Mouse (Mus musculus) spleen, embryonic (tissue): ENCODE results near the gene 2010111I01Rik.

Source experiments
- CTCF ChIA-PET: fragments of 350-600 bp; sonication (Branson Sonifier 250); formaldehyde crosslinking; loops from one replicate; lab custom pipeline; 2022; lab: Charles Lee

Gene 2010111I01Rik

DNA sequence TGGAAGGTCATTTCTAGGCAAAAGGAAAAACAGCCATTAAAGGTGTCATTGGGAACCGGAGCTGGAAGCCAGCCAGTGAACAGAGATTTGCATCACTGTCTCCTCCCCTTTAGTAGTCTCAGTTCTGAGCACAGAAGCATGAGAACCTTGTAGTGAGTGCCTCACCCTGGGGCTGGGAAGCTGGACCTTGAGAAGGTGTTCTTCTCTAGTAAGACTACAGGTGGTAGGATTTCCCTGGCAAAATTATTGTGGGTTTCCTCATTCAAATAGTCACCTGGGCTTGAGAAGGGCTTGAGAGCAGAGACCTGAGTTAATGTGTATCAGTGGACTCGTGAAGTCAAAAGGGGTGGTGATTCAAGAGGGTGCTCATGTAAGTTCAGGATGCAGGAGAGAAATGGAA lies 224.1 kb downstream of the 2010111I01Rik start:
- CTCF ChIA-PET, result no interaction called here

DNA sequence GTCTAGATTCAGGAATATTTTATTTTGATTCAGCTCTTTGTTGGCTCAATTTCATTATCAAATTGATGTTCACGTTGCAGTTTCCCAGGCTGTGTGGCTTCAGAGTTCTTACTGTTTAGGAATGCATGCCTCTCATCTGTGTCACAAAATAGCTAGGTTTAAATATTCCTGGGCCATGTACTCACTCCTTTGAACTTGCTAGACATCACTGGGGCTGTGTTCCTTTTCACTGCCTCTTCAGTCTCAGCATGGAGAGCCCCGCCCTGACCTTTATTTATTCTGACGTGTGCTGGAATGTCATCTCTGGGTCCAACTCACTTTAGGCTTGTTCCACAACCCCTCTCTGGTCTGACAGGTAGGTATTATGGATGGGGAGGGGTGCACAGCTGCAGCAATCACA lies 228.7 kb downstream of the 2010111I01Rik start:
- CTCF ChIA-PET, result no interaction called here

DNA sequence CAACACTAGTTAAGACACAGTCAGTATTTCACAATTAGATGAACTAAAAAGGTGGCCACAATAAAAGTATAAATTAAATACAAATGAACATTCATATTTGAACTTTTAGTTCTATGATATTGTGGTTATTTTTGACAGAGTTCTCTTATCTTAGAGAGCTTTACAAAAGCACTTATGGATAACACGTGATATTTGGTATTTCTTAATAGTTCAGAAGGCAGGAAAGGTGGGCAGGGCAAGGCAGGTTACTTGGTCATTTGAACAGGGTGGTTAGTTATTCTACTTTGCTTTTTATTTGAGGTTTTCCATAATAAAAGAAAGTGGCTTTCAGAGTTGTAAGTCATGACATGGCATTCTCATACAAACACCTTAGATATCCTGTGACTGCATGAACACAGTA lies 233.3 kb downstream of the 2010111I01Rik start:
- CTCF ChIA-PET, result no interaction called here

DNA sequence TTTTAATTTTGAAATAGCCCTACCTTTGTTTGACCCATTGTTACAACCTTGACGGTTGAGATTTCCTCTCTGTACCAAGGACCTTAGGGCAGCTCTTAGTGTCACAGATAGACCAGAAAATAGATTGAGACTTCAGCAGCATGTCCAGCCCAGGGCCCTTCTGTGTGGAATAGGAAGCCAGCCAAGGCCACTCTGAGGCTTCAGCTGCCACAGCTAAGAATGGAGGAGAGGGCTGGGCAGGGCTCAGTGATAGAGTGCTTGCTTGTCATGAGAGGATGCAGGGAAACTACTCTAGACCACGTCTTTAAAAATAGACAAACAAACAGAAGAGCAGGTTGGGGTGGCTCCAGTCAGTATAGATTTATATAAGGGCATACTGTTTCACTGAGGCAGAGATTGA lies 234.9 kb downstream of the 2010111I01Rik start:
- CTCF ChIA-PET, result no interaction called here

DNA sequence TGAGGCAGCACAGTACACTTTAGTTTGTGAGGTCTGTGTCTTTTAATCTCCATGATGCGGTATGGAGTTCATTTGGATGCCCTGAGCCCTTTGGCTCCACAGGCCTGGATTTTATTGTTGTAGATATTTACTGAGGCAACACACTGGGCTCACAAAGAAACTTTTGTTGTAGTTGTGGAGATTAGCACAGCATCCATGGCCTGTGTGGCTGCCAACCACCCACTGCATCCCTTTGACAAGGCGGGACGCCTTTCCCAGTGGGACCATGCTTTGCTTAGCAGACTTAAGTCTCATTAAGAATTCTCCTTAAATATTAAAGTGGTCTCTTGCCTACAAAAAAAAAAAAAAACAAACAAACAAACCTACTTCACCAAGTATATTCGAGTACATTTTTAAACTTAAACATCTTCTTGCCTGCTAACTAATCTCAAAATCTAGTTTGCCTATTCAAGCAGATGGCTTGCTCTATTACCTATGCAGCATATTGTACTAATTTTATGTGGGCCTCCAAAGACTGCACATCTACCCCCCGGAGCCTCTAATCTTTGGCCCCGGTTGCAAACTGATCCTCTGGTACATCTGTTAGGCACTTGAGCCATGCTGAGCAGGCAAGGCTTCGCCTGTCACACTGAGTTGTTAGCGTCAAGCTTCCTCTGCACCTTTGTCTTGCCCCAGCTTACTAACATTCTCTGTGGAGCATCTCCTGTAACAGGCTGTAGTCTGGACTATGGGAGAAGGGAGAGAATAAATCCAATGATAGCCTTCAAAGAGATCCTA lies 239.0 kb downstream of the 2010111I01Rik start:
- CTCF ChIA-PET, result no interaction called here

DNA sequence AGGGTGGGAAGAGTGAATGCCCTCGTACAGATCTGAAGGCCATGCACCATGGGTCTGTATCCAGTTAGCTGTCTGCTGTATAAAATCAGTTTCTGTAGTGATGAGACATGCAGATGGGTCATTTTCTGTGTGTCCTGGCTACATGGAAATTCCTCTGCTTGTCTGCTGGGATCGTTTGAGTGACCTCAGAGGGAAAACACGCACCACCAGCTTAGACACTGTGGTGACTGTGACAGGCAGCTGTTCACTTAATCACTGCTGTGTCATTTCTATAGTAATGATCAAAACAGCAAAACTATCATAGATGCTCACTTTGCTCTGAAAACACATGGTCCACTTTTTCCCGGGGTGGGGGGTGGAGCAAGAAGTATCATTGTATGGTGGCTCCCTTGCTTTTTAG lies 241.1 kb downstream of the 2010111I01Rik start:
- CTCF ChIA-PET, result no interaction called here

DNA sequence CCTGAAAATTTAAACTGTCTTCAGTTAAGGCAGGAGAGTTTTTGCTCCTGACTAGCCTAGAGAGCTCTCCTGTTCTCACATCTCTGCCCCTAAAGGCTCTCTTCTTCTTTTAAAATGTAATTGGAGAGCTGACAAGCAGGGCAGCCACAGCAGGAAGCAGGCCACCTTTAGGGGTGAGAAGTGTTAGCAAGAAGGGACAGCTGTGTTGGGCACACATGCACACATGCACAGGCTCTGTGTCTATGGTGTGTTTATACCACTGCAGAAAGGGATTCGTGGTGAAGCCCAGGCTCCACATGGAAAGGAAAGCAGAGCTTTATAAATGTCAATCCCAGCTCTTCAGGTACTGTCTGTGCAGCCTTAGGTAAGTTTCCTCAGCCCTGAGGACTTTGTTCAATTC lies 241.7 kb downstream of the 2010111I01Rik start:
- CTCF ChIA-PET, result no interaction called here

DNA sequence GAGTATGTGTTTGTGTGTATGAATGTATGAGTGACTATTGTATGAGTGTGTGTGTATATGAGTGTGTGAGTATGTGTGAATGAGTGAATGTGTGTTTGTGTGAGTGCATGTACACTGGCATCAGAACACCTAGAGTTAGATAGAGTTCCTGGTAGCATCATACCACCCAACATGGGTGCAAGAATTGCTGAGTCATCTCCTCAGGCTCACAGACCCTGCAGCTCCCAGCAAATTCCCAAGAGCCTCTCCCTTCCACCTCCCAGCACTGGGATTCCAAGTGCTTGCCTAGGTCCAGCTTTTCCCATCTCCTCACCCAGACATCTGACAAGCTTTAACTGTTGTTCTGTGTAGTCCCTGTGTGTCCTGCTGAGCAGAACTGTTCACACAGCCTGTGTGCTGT lies 251.8 kb downstream of the 2010111I01Rik start:
- CTCF ChIA-PET, result no interaction called here

DNA sequence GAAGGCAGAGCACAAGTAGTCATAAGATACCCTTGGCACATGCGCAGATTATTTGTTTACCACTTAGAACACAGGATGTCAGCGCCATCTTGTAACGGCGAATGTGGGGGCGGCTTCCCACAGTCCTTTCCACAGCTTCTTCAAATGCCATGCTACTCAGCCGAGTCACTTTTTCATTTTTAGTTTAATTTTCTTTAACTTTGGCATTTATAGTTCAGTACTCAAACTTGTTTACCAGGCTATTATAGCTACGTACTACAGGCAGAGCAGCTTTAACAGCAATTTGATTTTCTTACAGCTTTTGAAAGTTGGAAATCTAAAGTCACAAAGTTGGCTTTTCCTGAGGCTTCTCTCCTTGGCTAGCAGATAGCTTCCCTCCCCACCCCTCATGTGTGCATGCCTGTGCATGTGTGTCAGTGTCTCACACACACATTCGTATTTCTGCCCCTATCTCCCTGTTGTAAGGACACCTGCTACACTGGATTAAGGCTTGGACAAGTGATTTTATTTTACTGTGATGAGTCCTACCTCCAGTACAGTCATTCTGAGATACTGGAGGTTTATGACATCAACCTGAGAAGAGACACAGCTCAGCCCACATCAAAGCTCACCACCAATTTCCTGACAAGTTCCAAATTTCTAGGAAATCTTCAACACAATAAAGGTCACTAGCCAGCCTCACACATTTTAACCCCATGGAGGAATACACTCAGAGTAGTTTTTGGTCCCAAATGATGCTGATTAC lies 258.5 kb downstream of the 2010111I01Rik start:
- CTCF ChIA-PET, result no interaction called here

DNA sequence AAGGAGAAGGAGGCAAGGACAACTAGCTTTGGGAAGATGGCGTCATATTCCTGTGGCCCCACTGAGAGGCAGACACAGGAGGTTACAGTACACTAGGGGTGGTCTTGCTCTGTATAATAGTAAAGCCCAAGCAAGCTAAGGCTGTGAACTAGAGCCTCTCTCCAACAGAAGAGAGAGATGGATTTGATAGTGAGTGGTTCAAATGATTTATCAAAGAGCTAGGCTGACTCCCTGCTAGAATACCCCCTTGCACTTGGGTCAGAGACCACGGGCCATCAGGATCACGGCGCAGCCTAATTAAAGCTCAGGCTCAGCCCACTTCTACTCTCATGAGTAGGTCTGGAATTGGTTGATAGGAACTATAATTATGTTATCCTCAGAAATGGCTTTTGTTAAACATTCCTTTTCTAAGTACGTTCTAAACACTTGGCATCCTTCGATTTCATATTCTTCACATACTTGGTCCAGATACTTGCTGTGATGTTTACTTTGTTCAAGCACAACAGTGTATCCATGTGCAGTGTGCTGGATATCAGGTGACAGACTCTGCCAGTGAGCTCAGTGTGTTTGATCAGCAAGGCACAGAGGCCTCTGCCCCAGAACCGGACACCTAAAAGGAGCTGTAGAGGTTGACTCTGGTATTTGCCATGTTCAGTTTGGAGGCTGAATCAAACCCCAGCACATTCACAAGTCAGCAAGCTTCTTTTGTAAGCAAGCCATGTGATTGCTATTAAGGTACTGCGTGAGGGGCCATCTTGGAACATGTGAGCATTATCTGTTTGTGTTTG lies 261.3 kb downstream of the 2010111I01Rik start:
- CTCF ChIA-PET, result interaction anchor here (0.6 kb wide), 1 partner anchor 30 kb away, joined by 9 read pairs; no protein-coding TSS in a partner anchor

DNA sequence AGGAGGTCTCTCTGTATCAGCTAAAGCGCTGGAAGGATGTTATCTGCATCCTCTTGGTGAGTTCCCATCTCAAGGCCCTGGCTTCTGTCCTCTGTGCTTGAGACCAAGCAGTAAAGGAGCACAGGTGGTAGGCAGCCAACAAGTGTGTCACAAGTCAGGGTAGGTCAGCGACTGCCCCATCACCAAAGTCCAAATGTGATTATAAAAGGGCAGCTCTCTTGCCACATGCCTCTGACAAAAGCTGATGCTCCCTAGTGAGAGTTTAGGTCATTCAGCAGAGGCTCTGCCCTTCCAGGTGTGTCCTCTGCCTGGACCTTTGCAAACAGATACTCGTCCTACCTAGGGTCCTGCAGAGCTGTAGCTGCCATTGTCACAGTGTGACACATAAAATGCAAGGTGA lies 263.1 kb downstream of the 2010111I01Rik start:
- CTCF ChIA-PET, result no interaction called here

DNA sequence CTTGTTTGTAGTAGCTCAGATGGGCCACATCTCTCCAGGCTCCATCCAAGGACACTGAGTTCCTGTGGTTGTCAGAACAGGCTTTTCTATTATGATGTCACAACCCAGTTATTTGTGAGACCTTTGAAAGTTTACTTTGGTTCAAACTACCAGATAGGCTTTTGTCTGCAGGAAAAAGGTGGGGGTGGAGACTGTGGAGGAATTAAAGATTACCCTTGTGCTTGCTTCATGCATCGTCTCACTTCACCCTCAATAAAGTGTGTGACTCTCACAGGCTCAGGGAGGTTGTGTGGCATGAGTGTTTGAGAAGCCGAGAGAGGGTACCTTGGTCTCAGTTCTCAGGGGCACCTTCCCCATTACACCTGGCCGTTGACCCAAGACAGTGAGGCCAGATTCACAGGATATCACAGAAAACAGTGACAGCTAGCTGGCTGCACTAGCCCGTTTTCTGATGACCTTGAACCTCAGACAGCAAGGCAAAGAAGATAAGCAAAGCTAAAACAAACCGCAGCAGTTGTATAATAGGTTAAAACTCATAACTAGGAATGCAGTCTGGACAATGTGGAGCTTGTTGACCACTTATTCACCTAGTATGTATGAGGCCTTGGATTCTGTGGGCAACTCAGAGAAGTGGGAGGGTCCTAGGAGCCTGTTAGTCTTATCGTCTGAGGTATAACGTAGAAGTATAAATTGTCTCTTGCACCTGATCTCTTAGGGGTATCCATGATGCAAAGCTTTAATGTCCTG lies 266.4 kb downstream of the 2010111I01Rik start:
- CTCF ChIA-PET, result no interaction called here

DNA sequence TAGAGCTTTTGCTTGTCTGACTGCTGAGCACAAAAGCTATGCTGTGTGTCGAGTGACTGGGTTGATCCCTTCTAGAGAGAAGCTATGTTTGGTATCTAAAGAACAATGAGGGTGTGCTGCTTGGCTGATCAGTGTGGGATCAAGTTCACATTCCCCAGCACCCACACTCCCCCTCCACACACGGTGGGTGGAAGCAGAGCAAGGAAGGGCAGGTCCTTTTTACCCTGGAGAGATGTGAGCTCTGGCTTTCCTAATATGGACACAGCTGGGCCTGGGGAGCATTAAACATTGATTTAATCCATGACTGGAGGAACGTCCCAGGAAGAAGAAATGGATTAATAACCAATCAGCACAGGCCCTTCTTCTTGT lies 267.0 kb downstream of the 2010111I01Rik start:
- CTCF ChIA-PET, result no interaction called here

DNA sequence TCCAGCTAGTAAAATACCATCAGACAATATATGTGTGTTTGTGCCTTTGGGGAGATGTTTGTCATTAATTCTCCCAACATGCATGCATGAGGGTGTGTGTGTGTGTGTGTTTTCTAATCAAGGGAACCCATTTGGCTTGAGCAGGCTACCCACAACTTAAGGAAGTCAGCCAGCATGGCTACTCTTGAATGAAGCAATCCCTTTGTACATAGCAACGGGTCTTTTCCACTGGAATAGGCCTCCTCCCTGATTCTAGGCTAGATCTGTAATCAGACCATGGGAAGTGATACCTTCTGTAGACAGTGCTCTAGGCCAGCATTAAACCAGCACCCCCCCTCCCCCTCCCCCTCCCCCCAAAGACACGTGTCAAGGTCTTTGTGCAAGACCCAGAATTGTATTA lies 267.9 kb downstream of the 2010111I01Rik start:
- CTCF ChIA-PET, result no interaction called here

DNA sequence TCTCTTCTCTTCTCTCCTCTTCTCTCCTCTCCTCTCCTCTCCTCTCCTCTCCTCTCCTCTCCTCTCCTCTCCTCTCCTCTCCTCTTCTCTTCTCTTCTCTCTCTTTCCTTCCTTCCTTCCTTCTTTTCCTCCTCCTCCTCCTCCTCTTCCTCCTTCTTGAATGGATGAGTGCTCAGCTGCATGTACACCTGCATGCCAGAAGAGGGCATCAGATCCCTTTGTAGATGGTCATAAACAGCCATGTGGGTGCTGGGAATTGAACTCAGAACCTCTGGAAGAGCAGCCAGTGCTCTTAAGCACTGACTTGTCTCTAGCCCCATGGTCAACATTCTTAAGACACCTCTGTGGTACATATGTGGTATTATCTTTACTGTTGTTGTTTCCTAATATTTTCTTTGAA lies 269.8 kb downstream of the 2010111I01Rik start:
- CTCF ChIA-PET, result interaction anchor here (1.6 kb wide), 1 partner anchor 98 kb away, joined by 5 read pairs; no protein-coding TSS in a partner anchor

DNA sequence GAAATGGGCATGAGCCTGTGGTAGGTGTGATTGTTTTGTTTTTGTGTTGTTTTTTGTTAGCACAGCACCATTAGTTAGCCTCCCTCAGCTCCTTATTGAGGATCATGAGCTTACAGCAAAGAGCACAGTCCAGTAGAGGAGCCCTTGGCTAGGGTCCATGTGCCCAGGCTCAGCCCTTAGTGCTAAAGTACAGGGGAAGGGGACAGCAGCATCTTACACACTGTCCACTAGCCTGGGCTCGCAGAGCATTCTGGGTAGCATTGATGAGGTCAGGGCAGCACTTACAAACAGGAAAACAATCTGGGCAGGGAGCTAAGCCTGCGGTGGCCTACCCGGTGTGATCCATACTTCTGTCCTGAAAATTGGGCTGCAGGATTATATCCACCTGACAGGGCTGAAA lies 270.9 kb downstream of the 2010111I01Rik start:
- CTCF ChIA-PET, result interaction anchor here (0.6 to 1.6 kb wide), 2 partner anchors 97 to 198 kb away, joined by 3 to 5 read pairs; no protein-coding TSS in a partner anchor

DNA sequence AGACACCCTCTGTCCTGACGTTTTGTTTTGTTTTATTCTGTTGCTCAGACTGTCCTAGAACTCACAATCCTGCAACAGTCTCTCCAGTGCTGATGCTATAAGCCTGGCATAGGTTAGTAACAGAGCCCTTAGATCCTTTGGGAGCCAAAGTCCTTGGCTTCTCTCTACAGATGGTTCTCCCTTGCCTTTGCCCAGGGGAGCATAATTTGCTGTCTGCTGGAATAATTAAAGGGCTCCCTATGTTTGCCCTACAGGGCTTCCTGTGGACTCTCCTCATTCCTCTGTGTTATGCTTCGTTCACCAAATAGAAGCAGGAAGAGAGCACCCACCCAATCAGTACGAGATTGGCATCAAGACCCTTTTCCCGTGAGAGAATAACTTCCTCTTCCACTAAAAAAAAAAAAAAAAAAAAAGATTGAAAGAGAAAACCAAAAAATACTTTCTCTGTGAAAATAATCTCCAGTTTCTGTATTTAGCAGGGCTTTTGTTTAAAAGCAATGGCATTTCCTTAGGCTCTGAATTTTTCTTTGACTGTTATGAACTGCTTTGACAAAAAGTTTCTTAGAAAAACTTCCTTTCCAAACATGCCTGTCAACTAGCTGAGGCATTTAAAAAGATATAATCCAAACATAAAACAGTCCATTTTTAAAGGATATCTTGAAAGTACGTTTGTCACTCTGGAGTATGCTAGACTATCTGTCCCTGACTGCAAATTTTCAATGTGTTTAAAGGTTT lies 271.6 kb downstream of the 2010111I01Rik start:
- CTCF ChIA-PET, result interaction anchor here (0.6 kb wide), 1 partner anchor 197 kb away, joined by 3 read pairs; no protein-coding TSS in a partner anchor

DNA sequence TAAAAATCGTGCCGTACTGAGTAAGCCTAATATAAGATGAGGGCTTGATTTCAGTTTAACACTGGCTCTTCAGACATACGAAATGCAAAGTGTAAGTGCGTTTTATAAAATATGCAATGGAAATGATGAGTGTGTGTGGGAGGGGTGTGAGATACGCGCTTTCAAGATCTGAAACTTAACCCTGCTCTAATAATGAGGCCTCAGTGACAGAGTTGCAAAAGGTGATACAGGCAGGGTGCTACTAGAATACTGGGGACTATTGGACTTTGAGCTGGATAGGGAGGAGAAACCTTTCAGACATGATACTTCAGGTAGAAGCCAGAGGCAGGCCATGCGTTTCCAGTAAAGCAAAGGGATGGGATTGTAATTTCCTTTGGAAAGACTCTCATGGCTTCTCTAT lies 273.4 kb downstream of the 2010111I01Rik start:
- CTCF ChIA-PET, result no interaction called here

DNA sequence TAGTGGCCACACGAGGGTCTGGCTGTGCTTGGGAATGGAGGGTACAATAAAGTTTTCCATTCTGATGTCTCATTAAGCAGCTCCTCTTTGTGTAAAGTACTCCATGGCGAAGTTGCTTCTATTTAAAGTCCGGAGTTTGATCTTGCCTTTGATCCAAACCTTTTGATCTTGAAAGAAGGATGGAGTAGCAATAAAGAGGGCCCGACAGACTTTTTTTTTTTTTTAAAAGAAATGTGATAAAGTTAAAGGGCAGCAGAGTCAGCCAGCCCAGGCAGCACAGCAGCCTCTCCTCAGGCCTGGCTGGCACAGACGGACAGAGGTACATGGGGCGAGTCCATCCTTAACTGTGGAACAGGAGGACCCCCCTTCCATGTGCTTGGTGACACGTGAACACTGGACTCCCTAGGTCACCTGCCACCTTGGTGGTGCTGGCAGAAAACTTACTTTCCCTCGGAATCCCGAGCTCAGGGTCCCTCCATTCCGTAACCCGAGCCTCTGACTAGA lies 274.7 kb downstream of the 2010111I01Rik start:
- CTCF ChIA-PET, result no interaction called here
